Mouse (Mus musculus) liver, embryonic 14.5 days (tissue): ENCODE data around the gene Ccdc160. TPM values are rescaled to one million over a fixed set of nuclear protein-coding genes. Genes with fewer than 3 reads are reported as not detected.

ENCODE experiments used
- ATAC-seq: fragments of 200-750 bp; cut with Nextera tagmentation; 2 replicates; pipeline ENCODE4 v1.8.0; 2017; ENCODE audit warnings: moderate number of reproducible peaks, mild to moderate bottlenecking, moderate library complexity; ENCODE audit not compliant: insufficient read depth
- DNase-seq, 3 experiments: peaks; one replicate each; pipeline ENCODE4 v3.0.0-alpha.2; 2012 to 2013; ENCODE audit warnings: low read depth in 3 of 3, low spot score in 3 of 3
- H3K27ac ChIP-seq: fragments of 300-500 bp; sonication (generic); 2 replicates; pipeline ENCODE4 v1.5.1; 2014; ENCODE audit warnings: moderate library complexity, mild to moderate bottlenecking, control low read depth, inconsistent platforms
- H3K27me3 ChIP-seq: fragments of 300-500 bp; sonication (generic); 2 replicates; pipeline ENCODE4 v1.6.1; 2014; ENCODE audit warnings: mild to moderate bottlenecking, low read length, moderate library complexity; ENCODE audit not compliant: control insufficient read depth, insufficient read depth
- H3K36me3 ChIP-seq: fragments of 300-500 bp; sonication (generic); replicated peaks from 2 replicates; pipeline ENCODE4 v1.6.1; 2014; ENCODE audit warnings: low read depth; ENCODE audit not compliant: control insufficient read depth, insufficient read depth
- H3K4me1 ChIP-seq, 2 experiments: fragments of 200-500 bp in 1 of 2; fragments of 300-500 bp in 1 of 2; sonication (generic) in 1 of 2; replicated peaks; 2 replicates each; pipeline ENCODE4 v1.6.1; 2012 to 2014; ENCODE audit warnings: antibody characterized with exemption in 1 of 2, inconsistent platforms in 1 of 2, low read length in 1 of 2; ENCODE audit not compliant: control insufficient read depth in 2 of 2, insufficient read depth in 2 of 2
- H3K4me2 ChIP-seq: fragments of 300-500 bp; sonication (generic); 2 replicates; pipeline ENCODE4 v1.6.1; 2014; ENCODE audit warnings: low read depth, mild to moderate bottlenecking, control low read depth, moderate library complexity
- H3K4me3 ChIP-seq, 2 experiments: fragments of 200-500 bp in 1 of 2; fragments of 300-500 bp in 1 of 2; sonication (generic) in 1 of 2; 2 replicates each; pipeline ENCODE4 v1.5.1; 2012 to 2014; ENCODE audit warnings: low read depth in 2 of 2, low read length in 2 of 2, mild to moderate bottlenecking in 2 of 2, control low read depth in 1 of 2, inconsistent platforms in 1 of 2, moderate library complexity in 1 of 2; ENCODE audit not compliant: insufficient read depth in 1 of 2
- H3K9ac ChIP-seq: fragments of 300-500 bp; sonication (generic); replicated peaks from 2 replicates; pipeline ENCODE4 v1.6.1; 2014; ENCODE audit warnings: mild to moderate bottlenecking, control low read depth, moderate library complexity
- H3K9me3 ChIP-seq: fragments of 300-500 bp; sonication (generic); 2 replicates; pipeline ENCODE4 v1.6.1; 2016; ENCODE audit warnings: low read length, mixed read lengths; ENCODE audit not compliant: control insufficient read depth
- CTCF ChIP-seq: IDR thresholded peaks from 2 replicates; pipeline ENCODE4 v1.5.1; 2016; ENCODE audit warnings: antibody characterized with exemption, low read depth, control low read depth
- EP300 ChIP-seq: IDR thresholded peaks from 2 replicates; pipeline ENCODE4 v1.6.1; 2016; ENCODE audit warnings: antibody characterized with exemption, low read depth
- WGBS: fragments of 180-500 bp; shearing (Covaris S2); extraction: QIAGEN DNeasy Blood & Tissue Kit; methylation state at CpG from one replicate; pipeline ENCODE4 v1.1.7; 2014; ENCODE audit not compliant: insufficient replicate concordance; 5-methylcytosine and 5-hydroxymethylcytosine counted together
- polyA plus RNA-seq, 2 experiments: library from polyadenylated mRNA; depleted of rRNA in 1 of 2; stranded (reverse) in 1 of 2; unstranded in 1 of 2; fragments of >200 nt; fragmentation: Nextera tagmentation in 1 of 2; extraction: Ambion mirVana in 1 of 2; gene quantifications; 2 replicates each; pipeline versions ENCODE4 v1.2.1 to v1.2.3; 2012 to 2014

Ccdc160 gene
- polyA plus RNA-seq, 2 experiments, result 0.07 to 0.14 TPM

GRCm38 (mm10) chrX:52792861-52793260 is 1.9 kb downstream of the Ccdc160 start:
- no peak for DNase-seq
- no peaks in the 10 kb centered on the region for H3K4me1 ChIP-seq
- H3K9ac ChIP-seq, result no peak overlapping the region
- no peaks in the 10 kb centered on the region for H3K27me3 ChIP-seq
- no peak for TF ChIP-seq EP300
- H3K9me3 ChIP-seq, result no peaks in the 10 kb centered on the region
- H3K4me2 ChIP-seq, result no peak overlapping the region
- no peaks in the 10 kb centered on the region for H3K36me3 ChIP-seq
- H3K4me3 ChIP-seq, result no peak overlapping the region
- no peak for ATAC-seq
- no peak overlapping the region for H3K27ac ChIP-seq
- 44% methylated on average over 6 of the region's 6 CpGs for WGBS

DNA sequence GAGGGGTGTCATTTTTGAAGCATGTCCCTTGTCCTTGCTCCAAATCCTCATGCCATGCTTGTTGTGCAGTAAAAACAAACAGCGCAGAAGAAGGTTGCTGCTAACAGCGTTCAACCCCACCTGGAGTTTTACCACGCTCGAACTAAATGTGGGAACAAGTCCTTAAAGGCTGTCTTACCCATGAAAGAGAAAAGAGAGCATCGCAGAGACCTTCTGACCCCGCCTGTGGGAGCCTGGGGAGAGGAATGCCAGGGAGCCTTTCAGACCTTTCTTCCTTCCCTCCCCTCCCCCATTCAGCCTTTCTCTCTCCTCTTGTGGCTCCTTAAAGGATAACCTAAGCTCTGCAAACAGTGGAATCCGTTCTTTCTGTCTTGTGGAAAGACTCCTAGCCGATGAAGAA is 4.8 kb downstream of the Ccdc160 start:
- TF ChIP-seq EP300 (no peak), CTCF (no peak)
- Histone ChIP-seq H3K4me2 (no peak overlapping the region), H3K27me3 (no peaks in the 10 kb centered on the region), H3K9ac (no peak overlapping the region), H3K36me3 (no peaks in the 10 kb centered on the region), H3K27ac (no peak overlapping the region), H3K4me3 (no peak overlapping the region), H3K9me3 (no peaks in the 10 kb centered on the region), H3K4me1 (no peaks in the 10 kb centered on the region)
- WGBS, result 45% methylated on average over 8 of the region's 8 CpGs
- no peak for DNase-seq
- no peak for ATAC-seq

DNA sequence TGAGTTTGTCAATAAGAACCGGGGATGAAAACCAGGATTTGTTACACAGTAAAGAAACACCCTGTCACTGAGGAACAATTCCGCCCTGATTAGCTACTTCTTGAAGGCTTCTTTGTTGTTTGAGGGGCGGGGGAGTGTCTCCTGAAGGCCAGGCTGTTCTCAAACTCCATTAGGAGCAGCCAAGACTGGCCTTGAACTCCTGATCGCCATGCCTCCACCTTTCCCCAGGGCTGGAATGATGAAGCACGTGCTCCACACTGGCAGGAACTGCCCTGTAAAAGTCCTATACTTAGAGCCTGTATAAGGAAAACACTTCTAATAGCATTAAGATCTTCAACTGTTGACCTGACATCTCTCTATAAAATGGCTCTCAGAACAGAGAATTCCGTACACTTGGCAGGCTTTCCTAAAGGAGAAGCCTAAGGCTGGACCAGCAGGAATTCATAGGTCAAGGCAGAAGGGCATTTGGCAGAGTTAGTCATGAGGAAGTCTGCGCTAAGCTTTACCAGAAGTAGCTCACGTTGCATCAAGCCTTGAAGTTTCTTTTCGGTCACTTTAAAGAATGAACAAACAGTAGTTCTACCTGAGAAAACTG is 6.1 kb downstream of the Ccdc160 start:
- H3K27ac ChIP-seq, result no peak overlapping the region
- no peak overlapping the region for H3K4me3 ChIP-seq
- TF ChIP-seq EP300, result no peak
- TF ChIP-seq CTCF, result no peak
- no peak overlapping the region for H3K4me2 ChIP-seq
- no peaks in the 10 kb centered on the region for H3K36me3 ChIP-seq
- H3K27me3 ChIP-seq, result no peaks in the 10 kb centered on the region
- H3K4me1 ChIP-seq, result no peaks in the 10 kb centered on the region
- no peaks in the 10 kb centered on the region for H3K9me3 ChIP-seq
- 54% methylated on average over 9 of the region's 9 CpGs for WGBS
- no peak for DNase-seq
- no peak for ATAC-seq
- H3K9ac ChIP-seq, result no peak overlapping the region

DNA sequence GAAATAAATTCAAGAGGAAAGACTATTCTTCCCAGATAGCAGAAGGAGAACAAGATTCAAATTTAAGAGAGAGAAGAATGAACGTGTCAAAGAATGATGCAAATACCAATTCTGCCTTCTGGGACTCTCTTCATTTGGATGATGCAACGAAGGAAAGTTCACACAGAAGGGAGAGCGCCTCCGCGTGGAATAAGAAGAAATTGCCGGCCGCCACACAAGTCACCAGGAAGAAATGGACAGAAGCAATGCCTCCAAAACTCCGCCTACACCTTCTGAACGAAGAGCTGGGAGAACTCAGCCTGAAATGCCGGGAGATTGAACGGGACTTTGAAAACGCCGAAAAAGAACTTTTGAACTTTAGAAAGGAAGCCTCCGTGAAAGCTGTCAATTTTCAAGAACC is 7.3 kb downstream of the Ccdc160 start:
- no peak for TF ChIP-seq CTCF
- no peak for TF ChIP-seq EP300
- no peak overlapping the region for H3K4me2 ChIP-seq
- H3K27ac ChIP-seq, result no peak overlapping the region
- no peak overlapping the region for H3K4me3 ChIP-seq
- H3K9me3 ChIP-seq, result no peaks in the 10 kb centered on the region
- H3K4me1 ChIP-seq, result no peaks in the 10 kb centered on the region
- H3K27me3 ChIP-seq, result no peaks in the 10 kb centered on the region
- no peak for ATAC-seq
- H3K36me3 ChIP-seq, result no peaks in the 10 kb centered on the region
- DNase-seq, result no peak
- 52% methylated on average over 14 of the region's 14 CpGs for WGBS
- H3K9ac ChIP-seq, result no peak overlapping the region

DNA sequence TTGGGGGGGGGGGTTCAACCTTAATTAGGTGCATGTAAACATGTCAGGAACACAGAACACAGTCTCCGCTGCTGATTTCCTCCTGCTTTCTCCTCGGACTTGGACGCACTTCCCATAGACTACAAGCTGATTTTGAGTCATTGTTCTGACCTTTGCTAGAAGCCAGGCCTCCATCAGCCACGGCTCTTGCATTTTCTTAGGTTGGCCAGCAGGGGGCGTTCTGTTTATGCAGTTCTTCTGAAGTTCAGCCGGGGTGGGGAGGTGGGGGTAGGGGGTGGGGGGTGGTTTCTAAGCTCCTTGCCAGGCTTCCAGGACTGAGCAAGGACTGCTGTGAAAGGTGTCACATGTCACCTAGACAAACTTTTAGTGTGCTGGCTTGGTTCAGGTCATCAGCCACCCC is 8.6 kb downstream of the Ccdc160 start:
- WGBS, result 25% methylated on average over 6 of the region's 6 CpGs
- Histone ChIP-seq H3K9me3 (no peaks in the 10 kb centered on the region), H3K4me1 (no peaks in the 10 kb centered on the region), H3K4me3 (no peak overlapping the region), H3K36me3 (no peaks in the 10 kb centered on the region), H3K27ac (no peak overlapping the region), H3K4me2 (no peak overlapping the region), H3K27me3 (no peaks in the 10 kb centered on the region), H3K9ac (no peak overlapping the region)
- TF ChIP-seq CTCF (peak; percentile 50), EP300 (no peak)
- ATAC-seq (no peak), DNase-seq (no peak)
